Mouse (Mus musculus) bone marrow, adult 2 months (tissue): ENCODE data around the gene Smpd3. TPM values are rescaled to one million over a fixed set of nuclear protein-coding genes. Genes with fewer than 3 reads are reported as not detected.

Experiments used
- H3K27ac ChIP-seq: fragments of 200-500 bp; 2 replicates; pipeline ENCODE4 v1.5.1; 2012; ENCODE audit warnings: low read depth, mild to moderate bottlenecking, control low read depth, inconsistent platforms, low read length; ENCODE audit not compliant: control insufficient read depth, poor library complexity, insufficient read depth
- H3K4me1 ChIP-seq: fragments of 200-500 bp; 2 replicates; pipeline ENCODE4 v1.6.1; 2011; ENCODE audit warnings: low read length; ENCODE audit not compliant: control insufficient read depth, insufficient read depth
- H3K4me3 ChIP-seq: fragments of 200-500 bp; replicated peaks from 2 replicates; pipeline ENCODE3; 2011; ENCODE audit warnings: mild to moderate bottlenecking, low read depth, low read length, control low read depth; ENCODE audit not compliant: control insufficient read depth
- CTCF ChIP-seq: fragments of 200-500 bp; IDR thresholded peaks from 2 replicates; pipeline ENCODE4 v1.5.1; 2011; ENCODE audit warnings: low read length, control low read depth; ENCODE audit not compliant: control insufficient read depth, insufficient read depth
- POLR2A ChIP-seq: fragments of 200-500 bp; IDR thresholded peaks from 2 replicates; pipeline ENCODE4 v1.6.1; 2011; ENCODE audit warnings: low read depth, mild to moderate bottlenecking, control low read depth, low read length, borderline replicate concordance; ENCODE audit not compliant: control insufficient read depth
- WGBS: fragments of 180-500 bp; shearing (Covaris S2); methylation state at CpG from one replicate; pipeline ENCODE4 v1.1.7; 2018; 5-methylcytosine and 5-hydroxymethylcytosine counted together
- polyA plus RNA-seq: library from polyadenylated mRNA; stranded (reverse); fragments of >200 nt; gene quantifications from 2 replicates; pipeline ENCODE4 v1.2.4, GENCODE M21; 2011; ENCODE audit warnings: low replicate concordance; ENCODE audit not compliant: missing spikeins, insufficient read depth, insufficient read length

Smpd3 gene
- polyA plus RNA-seq, 1 experiment = 0.87 TPM

GRCm38 (mm10) chr8:106234567-106235261 lies 103.1 kb downstream of the Smpd3 start:
- H3K4me1 ChIP-seq = no peaks in the 10 kb centered on the region
- 92% methylated on average over 17 of the region's 17 CpGs for WGBS

GRCm38 (mm10) chr8:106232751-106233150 lies 105.0 kb downstream of the Smpd3 start:
- Histone ChIP-seq H3K4me1 (no peaks in the 10 kb centered on the region), H3K4me3 (no peak overlapping the region), H3K27ac (no peak overlapping the region)
- WGBS = 75% methylated on average over 3 of the region's 3 CpGs
- TF ChIP-seq POLR2A = no peak
- no peak for TF ChIP-seq CTCF

More at GRCm38 (mm10) chr8:106234567-106235261, 103.1 kb downstream of the Smpd3 start:
- Histone ChIP-seq H3K27ac (no peak overlapping the region), H3K4me3 (no peak overlapping the region)
- TF ChIP-seq CTCF = no peak
- no peak for TF ChIP-seq POLR2A

GRCm38 (mm10) chr8:106231536-106231935 lies 106.3 kb downstream of the Smpd3 start:
- 84% methylated on average over 7 of the region's 7 CpGs for WGBS
- H3K4me1 ChIP-seq = no peaks in the 10 kb centered on the region
- no peak for TF ChIP-seq CTCF
- TF ChIP-seq POLR2A = no peak
- H3K4me3 ChIP-seq = no peak overlapping the region
- H3K27ac ChIP-seq = no peak overlapping the region

- H3K27ac ChIP-seq = no peak overlapping the region
- H3K4me3 ChIP-seq = no peak overlapping the region
- peak; percentile 54 for TF ChIP-seq CTCF
- TF ChIP-seq POLR2A = no peak
- 47% methylated on average over 9 of the region's 9 CpGs for WGBS
- H3K4me1 ChIP-seq = no peaks in the 10 kb centered on the region
These were observed 111.2 kb downstream of the Smpd3 start for GRCm38 (mm10) chr8:106226589-106226988.

- 88% methylated on average over 3 of the region's 3 CpGs for WGBS
- TF ChIP-seq CTCF (no peak), POLR2A (no peak)
- Histone ChIP-seq H3K4me3 (no peak overlapping the region), H3K27ac (no peak overlapping the region), H3K4me1 (no peaks in the 10 kb centered on the region)
These were observed 118.2 kb downstream of the Smpd3 start for GRCm38 (mm10) chr8:106219620-106220019.

GRCm38 (mm10) chr8:106213959-106214358 lies 123.8 kb downstream of the Smpd3 start:
- TF ChIP-seq CTCF (no peak), POLR2A (no peak)
- Histone ChIP-seq H3K27ac (no peak overlapping the region), H3K4me3 (no peak overlapping the region), H3K4me1 (no peaks in the 10 kb centered on the region)
- 83% methylated on average over 3 of the region's 3 CpGs for WGBS

- Histone ChIP-seq H3K4me1 (no peaks in the 10 kb centered on the region), H3K4me3 (peak overlapping the region; percentile 93), H3K27ac (peak overlapping the region; percentile 88)
- 3% methylated on average over 13 of the region's 13 CpGs for WGBS
- TF ChIP-seq POLR2A (no peak), CTCF (no peak)
These were observed 126.4 kb downstream of the Smpd3 start for GRCm38 (mm10) chr8:106211421-106211820.

- H3K4me1 ChIP-seq = no peaks in the 10 kb centered on the region
- under 1% methylated on average over 52 of the region's 52 CpGs for WGBS
- TF ChIP-seq CTCF (0 out of 2 replicates have a peak, but pooled peaks have one; percentile 17), POLR2A (peak; percentile 90; the same call in 1 of the 2 replicates)
- peak within 1 kb of the TSS; percentile 88 for H3K27ac ChIP-seq
- peak within 1 kb of the TSS; percentile 93 for H3K4me3 ChIP-seq
These were observed 126.9 kb downstream of the Smpd3 start, which contains the start of the genes Slc7a6os and Prmt7 for GRCm38 (mm10) chr8:106210821-106211345. Slc7a6os (minus strand) TSS chr8:106210935. Prmt7 (plus strand) TSS chr8:106210936.
